Mouse (Mus musculus): ENCODE measurements around the gene Psmf1.

The Psmf1 gene

GRCm38 (mm10) chr2:151733151-151733865 lies 10.7 kb downstream of the Psmf1 start:
- DNase-seq = no peak

GRCm38 (mm10) chr2:151724094-151724493 lies 19.9 kb downstream of the Psmf1 start:
- no peak for DNase-seq

- no peak for DNase-seq
Measured at GRCm38 (mm10) chr2:151716318-151717055, 27.5 kb downstream of the Psmf1 start.

- DNase-seq = no peak
Measured at GRCm38 (mm10) chr2:151715526-151715925, 28.5 kb downstream of the Psmf1 start.

GRCm38 (mm10) chr2:151712647-151713046 lies 31.3 kb downstream of the Psmf1 start:
- no peak for DNase-seq

DNA sequence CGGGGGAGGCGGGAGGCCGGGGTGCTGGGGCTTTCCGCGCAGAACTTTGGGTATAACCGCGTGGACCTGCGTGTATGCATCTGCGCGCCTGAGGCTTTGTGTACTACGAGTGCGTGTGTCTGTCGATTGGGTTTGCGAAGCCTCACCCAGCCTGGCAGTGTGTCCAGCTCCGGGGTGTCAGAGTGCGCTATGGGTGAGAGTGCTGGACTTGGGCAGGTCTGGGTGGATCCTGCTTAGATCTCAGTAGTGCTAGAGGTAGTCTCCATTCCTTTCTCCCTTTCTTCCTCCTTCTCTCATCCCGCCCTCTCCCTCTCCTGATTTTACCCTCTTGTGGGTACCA lies 41.2 kb downstream of the Psmf1 start:
- peak; percentile 19 for DNase-seq

- DNase-seq = peak; percentile 41
Measured at GRCm38 (mm10) chr2:151702146-151702850, 41.7 kb downstream of the Psmf1 start.

DNA sequence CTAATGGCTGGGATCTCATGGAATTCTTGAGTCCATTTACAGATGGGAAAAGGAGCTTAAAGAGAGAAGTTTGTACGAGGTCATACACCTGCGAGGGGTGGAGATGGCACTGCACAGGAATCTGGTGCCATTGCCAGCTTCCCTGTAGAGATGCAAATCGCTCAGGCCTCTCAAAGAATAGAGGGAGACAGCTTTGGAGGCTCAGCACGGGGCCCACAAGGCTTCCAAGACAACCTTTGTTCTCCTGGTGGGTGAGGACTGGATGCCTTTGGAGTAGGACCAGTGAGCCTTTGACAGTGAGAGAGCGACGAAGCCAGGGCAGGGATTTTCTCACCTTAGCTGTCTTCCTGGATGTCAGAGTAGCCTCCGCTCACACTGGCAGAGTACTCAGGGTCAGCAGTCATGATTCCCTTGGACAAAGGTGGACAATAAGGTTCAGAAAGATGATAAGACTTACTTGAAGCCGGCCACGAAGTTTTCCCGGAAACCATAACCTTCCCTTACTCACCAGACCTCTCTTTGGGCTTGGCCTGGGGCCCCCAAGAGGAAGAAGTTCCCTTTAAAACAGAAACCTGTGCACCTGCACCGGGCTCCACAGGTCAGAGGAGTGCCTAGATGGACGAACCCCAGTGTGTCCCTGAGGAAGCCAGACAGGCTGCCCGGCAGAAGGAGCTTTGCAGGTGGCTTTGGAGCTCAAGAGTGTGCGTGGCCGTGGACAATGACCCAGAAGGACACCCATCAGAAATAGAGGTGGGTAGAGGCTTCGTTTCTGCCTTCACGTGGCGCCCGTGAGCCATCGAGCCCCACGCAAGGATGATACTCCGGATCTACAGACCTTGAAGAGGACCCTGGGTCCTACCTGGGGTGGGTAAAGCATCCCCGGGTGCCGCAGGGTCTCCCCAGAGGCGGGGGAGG lies 42.5 kb downstream of the Psmf1 start, which contains the start of gene Tmem74b:
Tmem74b (plus strand) TSS at position 778 of the 915 bp plus-strand sequence.
- DNase-seq = no peak

- DNase-seq = no peak
Measured at GRCm38 (mm10) chr2:151682976-151683375, 61.0 kb downstream of the Psmf1 start.

- no peak for DNase-seq
Measured at GRCm38 (mm10) chr2:151682357-151682756, 61.6 kb downstream of the Psmf1 start.

DNA sequence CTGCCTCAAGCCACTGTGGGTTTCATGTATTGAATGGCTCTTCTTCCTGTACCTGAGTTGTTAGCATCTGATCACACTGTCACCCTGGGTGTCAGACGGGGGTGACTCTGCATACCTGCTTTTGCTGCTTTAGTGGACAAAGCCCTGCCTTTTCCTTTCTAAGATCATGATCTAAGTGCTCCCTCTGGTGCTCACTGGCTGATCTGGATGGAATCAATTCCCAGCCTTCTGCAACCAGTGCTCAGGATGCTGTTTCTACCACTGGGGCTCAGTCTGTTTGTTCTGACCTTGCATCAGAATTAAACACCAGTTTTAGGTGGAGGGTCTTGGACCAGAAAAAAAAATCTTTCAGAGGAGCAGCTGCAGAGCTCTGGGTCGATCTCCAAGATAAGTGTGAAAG lies 67.8 kb downstream of the Psmf1 start:
- DNase-seq = peak; percentile 12

GRCm38 (mm10) chr2:151670968-151671329 lies 73.0 kb downstream of the Psmf1 start:
- DNase-seq = no peak

GRCm38 (mm10) chr2:151670026-151670967 lies 73.7 kb downstream of the Psmf1 start:
- no peak for DNase-seq

DNA sequence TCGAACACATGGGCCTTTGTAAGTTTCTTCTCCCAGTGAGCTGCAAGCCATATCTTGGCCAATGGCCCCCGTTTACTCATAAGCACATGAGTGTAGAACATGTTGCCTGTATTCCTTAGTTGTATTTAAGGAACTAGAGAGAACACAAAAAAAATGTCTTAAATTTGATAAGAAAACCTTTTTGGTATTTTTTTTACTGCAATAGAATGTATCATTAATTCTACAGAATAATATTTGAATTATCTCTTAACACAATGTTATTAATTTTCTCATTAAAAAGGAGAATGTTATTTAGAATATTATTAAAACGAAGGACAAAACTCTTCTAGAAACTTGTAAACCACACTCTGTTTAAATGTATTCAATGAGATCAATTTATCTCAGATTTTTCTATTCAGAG lies 75.6 kb downstream of the Psmf1 start, which contains the start of gene Rad21l:
Rad21l (minus strand) TSS at position 101 of the 400 bp plus-strand sequence.
- DNase-seq = no peak
